Mouse (Mus musculus) brain, embryonic 14.5 days (tissue): ENCODE measurements at regions not wholly inside any gene's neighbourhood (a gene's known extent, or its start where the extent isn't known, plus 50 kb on each side); places are given as distances from the start of the nearest gene placed in this dataset.
"Not testable (repeated sequence)": the region's sequence is repeated elsewhere in the genome, so short reads cannot be mapped to it uniquely, and the experiment has no call there.

Source experiments
- CTCF ChIP-seq: fragments of 200-500 bp; IDR thresholded peaks from 2 replicates; pipeline ENCODE4 v1.5.1; 2012; ENCODE audit warnings: inconsistent platforms, mild to moderate bottlenecking, moderate library complexity, borderline replicate concordance; ENCODE audit not compliant: insufficient read depth, insufficient read length; ENCODE audit errors: extremely low read depth
- POLR2A ChIP-seq: fragments of 200-500 bp; IDR thresholded peaks from 2 replicates; pipeline ENCODE4 v1.6.1; 2012; ENCODE audit warnings: mild to moderate bottlenecking, inconsistent platforms, borderline replicate concordance; ENCODE audit not compliant: poor library complexity, insufficient read depth, insufficient read length, severe bottlenecking; ENCODE audit errors: extremely low read depth

- not testable (repeated sequence) for TF ChIP-seq CTCF, POLR2A
Observed at GRCm38 (mm10) chr9:80735806-80736205, 270.5 kb upstream of the Impg1 start.
